Mouse (Mus musculus): ENCODE results near the gene Cgnl1.

- TF ChIP-seq CTCF (IDR thresholded peaks at IDR 0.05; ENCODE audit: borderline replicate concordance, insufficient read depth, low read length) (no peak), POLR2A (IDR thresholded peaks at IDR 0.05; ENCODE audit: low read depth, low read length) (no peak)
Observed at GRCm38 (mm10) chr9:71625961-71626360, 145.4 kb downstream of the Cgnl1 start.

All from embryonic fibroblast, embryonic 13.5 days (primary cell).